Mouse (Mus musculus) cortical plate, adult 2 months (tissue): ENCODE measurements around the gene Plekha7. TPM values are rescaled to one million over a fixed set of nuclear protein-coding genes. Genes with fewer than 3 reads are reported as not detected.

ENCODE experiments used
- polyA plus RNA-seq: library from polyadenylated mRNA; depleted of rRNA; stranded (reverse); fragments of >200 nt; gene quantifications from 2 replicates; pipeline ENCODE4 v1.2.3, GENCODE M21; 2012; rRNA removed

The Plekha7 gene
- polyA plus RNA-seq, 1 experiment, result 25.5 TPM

Other genes starting within 250 kb of the Plekha7 start
- 1.1 and 1.2 TPM in 2 replicates for gene Gm4353, start 223.7 kb downstream of the Plekha7 start, polyA plus RNA-seq
- 462 and 464 TPM in 2 replicates for gene Rps13, start 25.8 kb upstream of the Plekha7 start, polyA plus RNA-seq
- 14.0 and 16.5 TPM in 2 replicates for gene Pik3c2a, start 135.1 kb upstream of the Plekha7 start, polyA plus RNA-seq
- gene Nucb2, start 196.0 kb upstream of the Plekha7 start, polyA plus RNA-seq, result 14.4 and 14.7 TPM in 2 replicates